Mouse (Mus musculus) heart, adult 8-10 months (tissue): ENCODE results near the gene Zfp423. TPM values are rescaled to one million over a fixed set of nuclear protein-coding genes. Genes with fewer than 3 reads are reported as not detected.

ENCODE experiments used
- DNase-seq: peaks from one replicate; pipeline ENCODE4 v3.0.0; 2022; ENCODE audit warnings: low spot score
- total RNA-seq, 4 experiments: library from RNA; stranded (reverse); gene quantifications; 2 replicates each; pipeline ENCODE4 v1.2.4; 2022

The Zfp423 gene
- total RNA-seq, 4 experiments from 2014 or later, result 3.2 to 5.2 (median 3.6) TPM

GRCm38 (mm10) chr8:87701583-87701982, 257.8 kb downstream of the Zfp423 start:
- DNase-seq, result no peak

GRCm38 (mm10) chr8:87700321-87700720, 259.1 kb downstream of the Zfp423 start:
- DNase-seq, result no peak

DNA sequence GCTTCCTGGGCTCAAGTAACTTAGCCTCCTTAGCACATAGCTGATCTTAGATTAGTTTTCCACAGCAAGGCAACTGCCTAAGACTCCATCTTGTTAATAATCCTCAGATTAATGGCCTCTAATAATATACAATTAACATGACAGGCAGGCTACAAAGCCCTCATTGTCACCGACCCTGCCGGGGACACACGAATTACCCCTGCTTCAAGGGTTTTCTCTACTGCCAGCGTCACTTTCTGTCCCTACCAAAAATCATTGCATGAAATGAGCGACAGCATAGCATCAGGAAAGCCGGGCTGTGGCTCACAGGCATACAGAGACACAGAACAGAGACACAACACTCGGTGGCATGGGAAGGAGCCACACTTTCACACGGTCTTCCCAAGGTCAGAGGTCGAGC, 262.3 kb downstream of the Zfp423 start:
- no peak for DNase-seq

- no peak for DNase-seq
Measured at GRCm38 (mm10) chr8:87693741-87694140, 265.7 kb downstream of the Zfp423 start.

DNA sequence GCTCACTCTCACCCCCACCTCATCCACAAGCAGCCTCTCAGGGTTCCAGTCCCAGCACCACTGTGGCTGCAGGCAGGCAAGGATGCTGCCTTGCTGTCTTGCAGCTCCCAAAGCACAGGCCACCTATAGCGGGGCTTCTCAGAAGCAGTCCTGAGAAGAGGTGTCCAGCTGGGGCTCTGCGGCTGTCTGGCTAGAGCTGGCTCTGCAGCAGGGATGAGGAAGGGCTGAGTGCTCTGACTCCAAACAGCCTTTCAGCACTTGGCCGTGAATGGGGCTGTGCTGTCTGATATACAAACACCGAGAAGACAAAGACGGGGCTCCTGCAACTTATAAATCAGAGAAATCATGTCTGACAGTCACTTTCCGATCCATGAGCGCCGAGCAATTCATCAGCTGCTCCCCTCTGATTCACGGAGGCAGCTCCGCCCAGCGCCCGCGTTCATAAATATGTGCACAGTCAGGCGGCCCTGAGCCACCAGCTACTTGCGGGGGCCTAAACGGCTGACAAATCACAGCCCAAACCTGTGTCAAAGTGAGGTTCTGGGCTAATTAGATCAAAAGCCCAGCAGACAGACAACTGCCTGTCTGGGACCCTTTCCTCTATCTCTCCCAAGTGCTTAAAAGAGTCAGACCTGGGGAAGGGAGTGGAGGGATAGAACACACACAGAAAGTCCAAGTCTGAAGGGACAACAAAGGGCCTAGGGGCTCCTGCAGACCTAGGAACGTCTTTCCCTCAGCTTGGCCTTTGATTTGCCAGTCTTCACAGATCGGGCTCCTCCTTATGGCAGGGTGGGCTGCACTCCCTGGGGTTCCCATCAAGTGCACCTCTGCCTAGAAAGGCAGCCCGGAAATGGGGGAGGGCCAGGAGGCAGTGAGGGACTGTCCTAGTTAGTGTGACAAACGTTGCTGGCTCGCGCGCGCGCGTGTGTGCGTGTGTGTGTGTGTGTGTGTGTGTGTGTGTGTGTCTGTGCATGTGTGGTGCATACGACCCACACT, 269.0 kb downstream of the Zfp423 start:
- DNase-seq, result no peak

- no peak for DNase-seq
Measured at GRCm38 (mm10) chr8:87689192-87689591, 270.2 kb downstream of the Zfp423 start.

GRCm38 (mm10) chr8:87688348-87688747, 271.0 kb downstream of the Zfp423 start:
- no peak for DNase-seq

DNA sequence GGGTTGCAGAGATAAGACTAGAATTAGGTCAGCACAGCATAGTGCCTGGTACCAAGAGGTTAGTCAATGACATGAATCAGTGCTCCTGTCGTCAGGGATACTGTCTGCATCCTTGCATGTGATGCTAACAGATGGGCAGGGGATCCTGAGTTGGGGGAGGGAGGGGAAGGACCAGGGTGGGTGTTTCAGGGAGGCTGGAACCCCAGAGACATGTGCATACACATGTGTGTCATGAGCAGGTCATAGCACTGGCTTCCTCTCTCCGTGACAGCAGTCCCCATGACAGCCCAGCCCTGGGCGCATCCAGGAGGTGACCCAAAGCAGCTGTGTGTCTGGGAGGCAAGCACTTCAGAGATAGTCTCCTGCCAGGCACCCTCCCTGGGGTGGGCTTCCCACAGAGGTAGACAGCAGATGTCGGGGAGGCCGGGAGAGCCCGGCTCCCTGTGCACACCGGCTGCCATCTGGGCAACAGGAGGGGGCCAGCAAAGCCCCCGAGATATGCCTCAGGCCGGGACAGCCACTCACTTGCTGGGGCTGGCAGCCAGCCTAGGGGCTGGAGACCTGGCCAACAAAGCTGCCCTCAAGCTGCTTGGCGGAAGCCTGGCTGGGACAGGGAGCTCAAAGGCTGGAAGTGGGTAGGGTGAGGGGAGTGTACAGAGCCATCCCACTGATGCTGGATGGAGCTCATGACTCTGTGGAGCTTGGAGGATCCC, 272.3 kb downstream of the Zfp423 start:
- DNase-seq, result no peak

DNA sequence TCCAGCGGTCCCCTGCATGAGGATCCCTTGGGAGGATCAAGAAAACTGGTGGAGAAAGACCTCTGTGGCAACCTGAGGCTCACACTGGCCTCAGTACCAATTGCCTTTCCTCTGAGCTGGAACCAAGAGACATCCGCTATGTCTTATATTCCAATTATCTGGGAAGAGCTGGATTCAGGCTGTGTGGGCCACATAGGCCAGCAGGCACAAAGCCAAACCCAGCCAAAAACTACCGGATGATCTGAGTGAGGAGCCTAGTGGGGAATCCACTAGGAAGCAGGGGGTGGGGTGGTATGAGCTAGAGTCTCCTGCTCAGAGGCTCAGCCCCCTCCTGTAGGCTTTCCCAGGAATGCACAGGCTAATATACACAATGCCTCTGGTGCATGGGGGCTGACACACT, 273.4 kb downstream of the Zfp423 start:
- no peak for DNase-seq

DNA sequence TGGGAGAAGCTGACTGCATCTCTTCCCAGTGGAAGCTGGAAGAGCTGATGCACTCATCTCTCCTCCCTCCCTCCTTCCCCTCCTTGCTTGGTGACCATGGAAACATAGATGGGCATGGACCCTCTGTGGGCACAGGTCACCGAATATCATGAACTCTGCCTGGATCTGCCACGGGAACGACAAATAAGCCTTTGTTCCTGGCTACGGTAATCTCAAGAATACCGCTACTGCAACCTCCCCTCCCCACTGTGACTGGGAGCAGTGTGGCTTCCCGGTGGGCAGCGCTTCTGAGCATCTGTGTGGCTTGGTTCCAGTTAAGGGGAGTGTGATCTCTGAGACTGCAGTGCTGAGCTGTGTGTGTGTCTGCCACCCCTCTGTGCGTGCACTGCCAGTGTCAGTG, 274.0 kb downstream of the Zfp423 start:
- no peak for DNase-seq

GRCm38 (mm10) chr8:87682066-87682465, 277.3 kb downstream of the Zfp423 start:
- no peak for DNase-seq

- DNase-seq, result no peak
Measured at GRCm38 (mm10) chr8:87680034-87680433, 279.4 kb downstream of the Zfp423 start.

GRCm38 (mm10) chr8:87679431-87680003, 279.9 kb downstream of the Zfp423 start:
- DNase-seq, result no peak

DNA sequence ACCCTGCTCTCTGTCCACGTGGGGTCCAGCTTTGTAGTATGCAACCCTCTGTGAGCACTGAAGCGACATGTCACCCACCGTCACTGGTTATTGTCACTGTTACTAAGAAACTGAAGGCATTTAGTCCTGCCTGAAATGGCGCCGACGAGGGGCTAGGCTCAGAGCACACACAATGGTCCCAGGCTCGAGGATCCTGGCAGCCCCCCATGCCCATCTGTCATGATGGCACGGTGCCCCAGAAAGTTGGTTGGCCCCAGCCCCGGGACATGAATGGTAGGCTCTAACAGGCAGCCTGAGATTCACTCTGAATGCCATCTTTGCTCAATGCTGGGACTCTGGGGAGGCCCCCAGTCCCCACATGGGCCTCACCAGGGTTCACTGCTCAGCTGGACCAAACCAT, 284.0 kb downstream of the Zfp423 start:
- DNase-seq, result no peak

DNA sequence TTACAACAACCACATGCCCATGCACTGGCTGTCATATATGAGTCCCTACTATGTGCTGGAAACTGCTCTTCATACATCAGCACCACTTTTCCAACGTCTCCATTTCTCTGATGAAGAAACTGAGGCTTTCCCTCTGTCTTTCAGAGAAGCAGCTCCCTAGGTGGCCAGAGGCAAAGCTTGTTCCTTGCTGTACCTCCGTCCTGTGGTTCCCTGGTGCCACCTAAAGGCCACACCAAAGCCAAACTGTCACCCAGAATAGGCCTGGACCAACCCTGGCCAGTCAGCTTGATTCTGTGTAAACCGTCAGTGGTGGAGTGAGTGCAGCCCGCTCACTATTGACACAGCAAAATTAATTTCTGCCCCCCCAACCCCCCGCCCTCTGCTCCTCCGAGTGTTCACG, 285.2 kb downstream of the Zfp423 start:
- no peak for DNase-seq

GRCm38 (mm10) chr8:87672214-87672613, 287.2 kb downstream of the Zfp423 start:
- DNase-seq, result no peak

DNA sequence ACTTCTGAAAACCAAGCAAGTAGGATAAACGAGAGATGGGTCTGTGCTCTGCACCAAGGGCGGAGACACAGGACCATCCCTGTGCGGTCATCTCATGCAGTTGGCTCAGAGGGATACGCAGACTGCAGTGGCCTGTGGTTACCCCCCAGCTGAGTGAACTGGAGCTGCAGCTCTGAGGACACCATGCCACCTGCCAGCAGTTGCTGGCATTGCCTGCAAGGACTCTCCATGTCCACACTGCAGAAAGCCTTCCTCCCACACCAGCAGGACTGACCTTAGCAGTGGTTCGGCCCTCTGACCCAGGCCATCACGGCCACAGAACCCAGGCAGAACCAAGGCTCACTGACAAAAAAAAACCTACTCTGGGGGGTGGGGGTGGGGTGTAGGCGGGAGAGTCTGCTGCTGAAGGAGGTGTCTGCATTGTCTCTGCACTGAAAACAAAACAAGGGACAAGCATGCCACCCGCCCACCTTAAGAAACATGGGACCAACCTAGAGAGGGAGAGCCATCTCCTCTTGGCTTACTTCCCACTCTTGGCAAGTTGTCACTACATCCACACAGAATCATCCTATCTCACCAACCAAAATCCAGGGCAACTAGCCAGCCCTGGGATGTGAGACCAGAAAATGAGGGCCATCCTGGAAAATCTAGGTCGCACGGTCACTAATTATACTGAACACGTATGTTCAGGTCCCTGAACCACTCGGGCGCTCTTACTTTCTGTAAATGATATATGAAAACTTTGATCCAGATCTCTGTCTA, 288.0 kb downstream of the Zfp423 start:
- DNase-seq, result no peak

GRCm38 (mm10) chr8:87670232-87670631, 289.2 kb downstream of the Zfp423 start:
- no peak for DNase-seq

- no peak for DNase-seq
Measured at GRCm38 (mm10) chr8:87668736-87669135, 290.7 kb downstream of the Zfp423 start.

DNA sequence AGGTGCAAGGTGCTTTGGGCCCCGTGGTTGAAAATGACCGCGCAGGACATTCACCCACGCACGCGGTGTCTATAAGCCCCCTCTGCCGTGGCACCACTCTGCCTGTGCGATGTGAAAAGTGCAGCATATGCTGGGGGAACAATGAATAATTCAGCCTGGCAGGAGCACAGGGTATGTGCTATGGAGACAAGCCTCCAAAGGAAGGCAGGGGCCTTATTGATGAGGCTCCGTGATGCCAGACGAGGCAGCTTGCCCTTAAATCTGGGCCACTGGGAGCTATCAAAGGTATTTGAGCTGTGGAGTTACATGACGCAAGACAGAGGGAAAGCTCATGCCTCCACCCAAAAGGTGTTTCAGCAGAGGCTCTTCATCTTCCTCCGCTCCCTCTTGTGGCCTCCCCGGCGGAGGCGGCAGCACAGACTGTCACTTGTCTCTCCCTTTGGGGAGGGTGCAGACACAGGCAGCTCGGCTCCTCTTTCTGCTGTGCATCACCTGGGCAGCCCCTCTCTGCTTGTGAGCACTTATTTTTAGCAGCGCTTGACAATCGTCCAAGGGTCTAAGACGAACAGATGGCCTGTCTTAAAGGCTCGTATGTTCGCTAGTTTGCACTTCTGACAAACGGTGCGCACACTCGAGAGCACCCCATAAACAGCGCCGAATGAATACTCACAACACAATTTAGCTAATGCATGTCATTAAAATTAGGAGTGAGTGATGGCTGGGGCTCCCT, 291.3 kb downstream of the Zfp423 start:
- DNase-seq, result no peak

GRCm38 (mm10) chr8:87667297-87667696, 292.1 kb downstream of the Zfp423 start:
- DNase-seq, result no peak
